Mouse (Mus musculus) inflammation-experienced regulatory T-cells, adult 6 months (primary cell): Measurements from ENCODE around the gene Mrm1. TPM values are rescaled to one million over a fixed set of nuclear protein-coding genes. Genes with fewer than 3 reads are reported as not detected.

Experiments
- ATAC-seq: one replicate; pipeline ENCODE4 v1.8.0; 2017
- polyA plus RNA-seq, 3 experiments: library from polyadenylated mRNA; unstranded; fragments of 100-300 nt; shearing (Covaris generic); gene quantifications; one replicate each; pipeline ENCODE4 v1.2.1; 2017

The Mrm1 gene
- polyA plus RNA-seq, 3 experiments from 2014 or later, result 5.1 to 11.7 (median 10.2) TPM

DNA sequence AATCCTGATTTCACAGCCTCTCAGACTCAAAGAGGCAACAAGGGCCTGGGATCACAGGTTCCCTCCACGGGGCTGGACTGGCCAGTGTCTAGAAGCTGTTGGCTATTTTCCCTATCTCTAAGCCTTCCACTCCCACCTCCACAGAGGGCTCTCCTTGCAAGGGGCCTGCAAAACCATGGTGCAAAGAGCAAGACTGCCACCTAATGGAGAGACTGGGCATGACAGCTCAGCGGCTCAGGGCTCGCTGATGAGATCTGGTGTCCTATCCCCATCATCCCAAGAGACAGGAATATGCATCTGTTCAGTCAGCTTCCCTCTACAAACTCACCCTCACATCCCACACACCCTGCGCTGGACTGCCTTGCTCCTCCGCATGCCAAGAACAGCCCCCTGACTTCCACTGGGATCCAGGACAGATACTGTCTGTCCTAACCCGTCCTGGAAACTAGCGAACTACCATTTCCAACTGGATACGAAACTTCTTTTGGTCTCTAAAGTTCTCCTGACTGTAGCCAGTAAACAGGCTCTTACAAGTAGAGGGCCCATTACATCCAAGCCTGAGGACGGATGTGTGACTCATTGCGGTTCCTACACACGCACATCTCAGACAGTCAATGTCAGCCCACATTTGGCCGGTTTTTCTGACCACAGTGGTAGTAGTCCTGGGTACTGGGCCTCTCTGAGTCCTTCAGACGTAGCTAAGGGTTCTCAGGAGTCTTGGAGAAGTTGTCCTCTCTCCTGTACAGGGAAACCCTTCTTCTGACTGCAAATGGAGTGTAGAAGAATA, 5.4 kb downstream of the Mrm1 start:
- no peak for ATAC-seq

DNA sequence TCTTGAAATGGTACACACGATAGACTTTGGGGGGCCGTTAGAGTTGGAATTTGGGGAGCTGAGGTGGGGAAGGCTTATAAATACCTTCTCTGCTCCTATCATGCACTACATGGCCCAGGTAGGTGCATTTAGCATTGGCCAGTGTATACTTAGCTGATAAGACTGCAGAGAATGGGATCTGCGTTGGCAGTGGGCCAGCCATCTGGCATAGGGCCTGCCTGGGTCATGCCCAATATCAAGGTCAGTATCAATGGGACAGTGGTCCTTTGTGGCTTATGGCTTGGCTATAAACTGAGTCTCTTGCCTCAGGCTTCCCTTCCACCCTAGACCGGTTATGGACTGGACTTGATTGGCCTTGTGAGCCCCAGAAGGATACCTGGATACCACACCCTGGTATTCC, 14.9 kb downstream of the Mrm1 start:
- no peak for ATAC-seq

DNA sequence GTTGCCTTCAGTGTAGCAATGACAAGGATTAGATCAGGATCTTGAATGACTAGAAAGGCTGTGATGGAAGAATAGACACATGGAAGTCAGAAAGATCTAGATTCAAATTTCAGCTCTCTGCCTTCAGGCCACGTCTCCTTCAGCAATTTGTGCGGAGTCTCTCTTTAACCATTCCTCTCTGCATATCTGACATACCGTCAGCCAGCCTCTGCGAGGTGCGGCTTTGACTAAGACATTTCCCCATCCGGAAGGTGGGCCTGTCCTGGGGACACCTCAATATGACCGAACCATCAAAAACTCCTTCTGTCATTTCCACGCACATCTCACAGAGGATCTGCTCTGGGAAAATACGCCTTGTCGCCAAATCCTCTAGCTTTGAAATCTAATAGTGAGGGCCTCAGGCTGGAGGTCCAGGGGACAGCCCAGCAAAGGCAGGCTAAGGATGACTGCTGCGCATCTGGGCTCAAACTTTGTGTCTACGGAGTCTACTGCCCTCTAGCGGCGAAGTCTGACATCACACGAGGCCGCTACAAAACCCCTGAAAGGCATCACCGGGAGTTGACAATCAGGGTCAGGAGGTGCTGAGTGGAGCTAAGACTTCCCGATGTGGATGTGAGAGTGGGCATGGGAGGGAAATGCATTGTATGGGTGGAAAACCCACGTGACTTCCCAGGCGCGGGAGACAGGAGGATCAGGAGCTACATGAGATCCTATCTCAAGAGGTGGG, 21.5 kb downstream of the Mrm1 start:
- no peak for ATAC-seq

DNA sequence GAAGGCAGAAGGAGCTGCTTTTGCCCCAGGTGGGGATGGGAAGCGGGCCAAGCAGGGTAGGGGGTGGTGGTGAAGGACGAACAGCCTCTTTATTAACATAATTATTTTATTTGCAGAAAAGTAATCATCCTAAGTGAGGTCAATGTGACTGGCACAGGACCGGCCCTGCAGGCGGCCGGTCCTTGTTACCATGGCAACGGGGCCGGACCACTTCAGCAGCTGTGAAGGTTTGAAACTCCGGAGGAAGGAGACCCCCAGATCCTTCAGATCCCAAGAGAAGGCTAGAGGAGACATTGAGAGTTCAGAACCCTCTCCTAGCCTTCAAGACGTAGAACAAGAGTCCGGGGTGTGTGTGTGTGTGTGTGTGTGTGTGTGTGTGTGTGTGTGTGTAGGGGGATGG, 22.3 kb downstream of the Mrm1 start:
- ATAC-seq, result no peak

- no peak for ATAC-seq
Measured at GRCm38 (mm10) chr11:84794496-84795113, 24.7 kb downstream of the Mrm1 start.

- no peak for ATAC-seq
Measured at GRCm38 (mm10) chr11:84793545-84793944, 25.8 kb downstream of the Mrm1 start.

DNA sequence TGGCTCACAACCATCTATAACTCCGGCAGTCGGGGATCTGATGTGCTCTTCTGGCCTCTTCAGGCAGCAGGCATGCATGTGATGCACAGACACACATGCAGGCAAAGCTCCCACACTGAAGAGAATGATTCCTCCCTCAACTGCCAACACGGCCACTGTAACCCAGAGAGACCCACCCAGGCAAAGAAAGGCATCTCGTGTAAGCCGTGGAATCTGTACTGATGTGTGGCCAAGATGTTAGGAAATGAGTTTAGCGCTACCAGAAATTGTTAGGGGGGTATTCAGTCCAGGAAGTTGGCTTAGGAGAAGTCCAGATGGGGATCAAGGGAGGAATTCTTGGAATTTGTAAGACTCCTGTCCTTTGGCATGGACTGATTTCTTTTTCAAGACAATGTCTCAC, 28.9 kb downstream of the Mrm1 start:
- ATAC-seq, result no peak

DNA sequence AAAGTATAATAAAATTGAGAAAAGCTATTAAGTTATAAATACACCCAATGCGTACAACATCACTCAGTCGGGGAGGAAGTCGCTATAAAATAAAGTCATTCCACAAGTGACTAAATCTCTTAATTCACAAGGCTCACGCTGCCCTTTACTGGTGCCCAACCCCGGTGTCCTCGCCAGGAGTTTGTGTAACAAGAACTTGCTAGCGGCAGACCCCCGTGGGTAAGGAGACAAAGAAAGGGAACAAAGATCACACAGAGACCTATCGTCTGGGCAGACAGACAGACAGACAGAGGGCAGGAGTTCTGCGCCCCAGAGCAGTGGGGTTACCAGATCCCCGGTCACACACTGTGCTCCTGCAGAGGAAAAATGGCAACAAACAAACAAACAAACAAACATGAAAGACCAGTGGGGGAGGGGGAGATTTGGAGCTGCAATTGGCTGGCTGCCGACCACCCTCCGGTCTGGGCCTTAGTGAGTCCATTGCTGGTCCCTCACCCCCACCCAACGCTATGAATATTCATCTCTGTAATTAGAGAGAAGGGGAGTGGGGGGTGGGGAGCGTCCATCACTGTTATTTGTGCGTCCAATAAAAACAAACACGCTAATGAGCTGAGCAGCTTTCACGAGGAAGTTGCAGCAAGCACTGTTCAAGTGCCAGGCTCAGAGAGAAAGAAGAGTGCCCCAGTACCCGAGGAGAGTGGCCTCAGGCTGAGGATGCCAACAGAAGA, 39.0 kb downstream of the Mrm1 start:
- ATAC-seq, result no peak

GRCm38 (mm10) chr11:84775560-84775959, 43.8 kb downstream of the Mrm1 start:
- ATAC-seq, result no peak

GRCm38 (mm10) chr11:84774870-84775514, 44.3 kb downstream of the Mrm1 start:
- no peak for ATAC-seq

DNA sequence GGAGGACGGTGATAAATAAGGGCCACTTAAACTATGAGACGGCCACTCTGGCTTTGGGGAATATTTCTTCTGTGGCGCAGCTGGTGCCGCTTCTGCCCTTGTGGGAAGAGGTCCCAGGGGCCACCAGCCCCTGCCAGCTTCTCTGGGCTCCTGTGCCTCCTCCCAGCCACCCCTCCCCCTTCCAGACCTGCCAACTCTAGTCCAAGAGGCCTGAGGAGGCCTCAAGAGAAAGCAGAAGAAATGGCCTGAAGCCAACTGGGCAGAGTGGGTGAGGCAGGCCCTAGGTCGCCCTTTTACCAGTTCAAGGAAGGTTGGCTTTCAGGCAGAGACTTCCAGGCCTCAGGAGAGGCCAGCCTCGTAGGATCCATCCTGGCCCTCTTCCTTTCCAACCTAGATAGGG, 51.4 kb downstream of the Mrm1 start:
- ATAC-seq, result no peak

- no peak for ATAC-seq
Measured at GRCm38 (mm10) chr11:84765125-84765524, 54.2 kb downstream of the Mrm1 start.

- ATAC-seq, result no peak
Measured at GRCm38 (mm10) chr11:84764527-84764961, 54.8 kb downstream of the Mrm1 start.

- no peak for ATAC-seq
Measured at GRCm38 (mm10) chr11:84764116-84764515, 55.2 kb downstream of the Mrm1 start.

Other genes with a start within 250 kb of the Mrm1 start
- 10 to 100 TPM in 1 of 3 experiments, 1 to 10 TPM in 2; 7.9 to 10.9 (median 9.0) TPM for gene Dhrs11, start 9.5 kb upstream of the Mrm1 start, polyA plus RNA-seq
- gene Ggnbp2, start 51.3 kb upstream of the Mrm1 start, polyA plus RNA-seq, result 100 to 1,000 TPM; 106 to 124 (median 111) TPM
- gene Myo19, start 60.6 kb upstream of the Mrm1 start, polyA plus RNA-seq, result 1 to 10 TPM; 1.2 to 2.8 (median 2.4) TPM
- gene Pigw, start 60.8 kb upstream of the Mrm1 start, polyA plus RNA-seq, result 1 to 10 TPM; 2.1 to 4.2 (median 2.8) TPM
- 10 to 100 TPM; 35.6 to 37.3 (median 36.7) TPM for gene Znhit3, start 96.9 kb upstream of the Mrm1 start, polyA plus RNA-seq
- gene Car4, start 138.3 kb upstream of the Mrm1 start, polyA plus RNA-seq, result not detected